Mouse (Mus musculus) hindbrain, embryonic 13.5 days (tissue): ENCODE measurements around the gene Ptafr. TPM values are rescaled to one million over a fixed set of nuclear protein-coding genes. Genes with fewer than 3 reads are reported as not detected.
A peak's percentile ranks its signal among the peaks of the same experiment; 100 is the strongest.
"Not testable (repeated sequence)": the region's sequence is repeated elsewhere in the genome, so short reads cannot be mapped to it uniquely, and the experiment has no call there.

Source experiments
- ATAC-seq: fragments of 200-750 bp; cut with Nextera tagmentation; 2 replicates; pipeline ENCODE4 v1.8.0; 2017; ENCODE audit warnings: moderate TSS enrichment; ENCODE audit not compliant: low FRiP score
- H3K27ac ChIP-seq: fragments of 300-500 bp; sonication (generic); 2 replicates; pipeline ENCODE4 v1.5.1; 2015; ENCODE audit warnings: inconsistent platforms, mild to moderate bottlenecking, moderate library complexity
- H3K27me3 ChIP-seq: fragments of 300-500 bp; sonication (generic); 2 replicates; pipeline ENCODE4 v1.6.1; 2015; ENCODE audit warnings: mild to moderate bottlenecking, inconsistent platforms
- H3K36me3 ChIP-seq: fragments of 300-500 bp; sonication (generic); 2 replicates; pipeline ENCODE4 v1.6.1; 2015; ENCODE audit warnings: mild to moderate bottlenecking, inconsistent platforms
- H3K4me1 ChIP-seq: fragments of 300-500 bp; sonication (generic); replicated peaks from 2 replicates; pipeline ENCODE4 v1.6.1; 2015; ENCODE audit warnings: inconsistent platforms
- H3K4me2 ChIP-seq: fragments of 300-500 bp; sonication (generic); 2 replicates; pipeline ENCODE4 v1.6.1; 2015; ENCODE audit warnings: inconsistent platforms, mild to moderate bottlenecking, moderate library complexity
- H3K4me3 ChIP-seq: fragments of 300-500 bp; sonication (generic); 2 replicates; pipeline ENCODE4 v1.5.1; 2015; ENCODE audit warnings: mild to moderate bottlenecking, inconsistent platforms
- H3K9ac ChIP-seq: fragments of 300-500 bp; sonication (generic); 2 replicates; pipeline ENCODE4 v1.6.1; 2015; ENCODE audit warnings: mild to moderate bottlenecking, inconsistent platforms
- H3K9me3 ChIP-seq: fragments of 300-500 bp; sonication (generic); 2 replicates; pipeline ENCODE4 v1.6.1; 2016; ENCODE audit warnings: inconsistent platforms
- WGBS: fragments of 180-500 bp; shearing (Covaris S2); methylation state at CpG from one replicate; pipeline ENCODE4 v1.1.7; 2015; 5-methylcytosine and 5-hydroxymethylcytosine counted together
- polyA plus RNA-seq: library from polyadenylated mRNA; unstranded; fragments of >200 nt; fragmentation: Nextera tagmentation; extraction: Ambion mirVana; gene quantifications from 2 replicates; pipeline ENCODE4 v1.2.1, GENCODE M21; 2015

Gene Ptafr
- polyA plus RNA-seq, 1 experiment from 2014 or later, result 0.82 TPM

GRCm38 (mm10) chr4:132532981-132533916 is 30.6 kb upstream of the Ptafr start, which contains the start of gene Atpif1:
TSS of gene Atpif1 (minus strand) at chr4:132533659.
- H3K27me3 ChIP-seq, result no peaks in the 10 kb centered on the region
- H3K36me3 ChIP-seq, result peaks cover 23% of the 10 kb centered on the region
- peak; percentile 90 for ATAC-seq
- peak within 1 kb of the TSS; percentile 72 for H3K4me3 ChIP-seq
- peak within 1 kb of the TSS; percentile 99 for H3K27ac ChIP-seq
- under 1% methylated on average over 63 of the region's 63 CpGs for WGBS
- no peaks in the 10 kb centered on the region for H3K9me3 ChIP-seq
- H3K4me2 ChIP-seq, result peak within 1 kb of the TSS; percentile 88
- peaks cover 50% of the 10 kb centered on the region for H3K4me1 ChIP-seq
- peak within 1 kb of the TSS; percentile 95 for H3K9ac ChIP-seq

DNA sequence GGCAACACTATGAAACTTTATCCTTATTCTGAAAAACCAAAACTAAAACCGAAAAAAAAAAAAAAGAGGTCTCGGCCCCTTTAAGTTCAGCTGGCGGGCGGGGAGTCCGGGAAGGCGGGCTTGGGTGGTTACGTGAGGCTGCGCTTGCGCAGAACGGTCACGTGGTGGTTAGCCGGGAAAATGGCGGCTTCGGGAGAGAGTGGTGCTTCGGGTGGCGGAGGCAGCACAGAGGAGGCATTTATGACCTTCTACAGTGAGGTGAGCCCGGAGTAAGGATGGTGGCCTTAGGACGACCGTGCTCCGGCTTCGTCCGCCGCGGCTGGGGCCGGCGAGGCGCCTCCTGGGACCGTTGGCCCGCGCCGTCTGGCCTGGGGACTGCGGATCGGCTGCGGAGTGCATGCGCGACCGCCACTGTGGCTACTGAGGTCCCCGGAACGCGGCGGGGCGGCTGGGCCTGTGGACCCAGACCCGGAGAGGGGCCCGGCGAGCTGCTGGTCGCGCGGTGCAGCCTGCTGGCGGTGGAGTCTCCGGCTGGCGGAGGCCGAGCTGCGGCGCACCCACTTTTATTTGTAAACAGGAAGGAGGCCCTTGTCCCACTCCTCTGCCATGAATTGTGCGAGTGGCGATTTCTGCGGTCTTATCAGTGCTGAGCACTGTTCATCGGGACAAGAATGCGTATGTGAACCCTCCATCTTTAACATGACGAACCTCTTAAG is 28.3 kb upstream of the Ptafr start, which contains the start of gene Dnajc8:
Dnajc8 (plus strand) TSS at position 145 of the 716 bp plus-strand sequence.
- Histone ChIP-seq H3K27ac (peak within 1 kb of the TSS; percentile 89), H3K4me3 (peak within 1 kb of the TSS; percentile 100), H3K36me3 (peaks cover 30% of the 10 kb centered on the region), H3K4me2 (peak within 1 kb of the TSS; percentile 79), H3K4me1 (peaks cover 54% of the 10 kb centered on the region), H3K9ac (peak within 1 kb of the TSS; percentile 97), H3K9me3 (no peaks in the 10 kb centered on the region), H3K27me3 (no peaks in the 10 kb centered on the region)
- peak; percentile 72 for ATAC-seq
- under 1% methylated on average over 59 of the region's 60 CpGs for WGBS

DNA sequence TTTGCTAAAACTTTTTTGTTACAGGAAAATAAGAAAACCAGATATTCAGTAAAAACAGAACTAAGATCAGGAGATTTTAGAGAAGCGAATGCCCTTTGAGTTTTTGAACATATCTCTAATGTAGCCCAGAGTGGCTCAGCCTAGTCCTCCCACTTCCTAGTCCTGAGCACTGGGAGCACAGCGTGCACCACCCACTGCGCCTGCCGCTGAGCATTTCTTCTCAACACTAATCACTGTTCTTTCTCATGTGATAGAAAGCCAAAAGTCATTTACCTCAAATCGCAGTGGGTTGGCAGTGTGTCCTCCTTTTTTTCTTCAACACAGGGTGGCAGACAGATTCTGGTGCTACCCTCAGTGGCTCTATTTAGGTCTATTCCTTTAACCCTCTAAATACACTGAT is 24.4 kb upstream of the Ptafr start:
- Histone ChIP-seq H3K4me1 (peaks cover 29% of the 10 kb centered on the region), H3K9me3 (no peaks in the 10 kb centered on the region), H3K36me3 (peaks cover 62% of the 10 kb centered on the region), H3K4me2 (no peak overlapping the region), H3K9ac (no peak overlapping the region), H3K4me3 (no peak overlapping the region), H3K27me3 (no peaks in the 10 kb centered on the region), H3K27ac (no peak overlapping the region)
- no peak for ATAC-seq
- WGBS, result 94% methylated on average over 5 of the region's 5 CpGs

DNA sequence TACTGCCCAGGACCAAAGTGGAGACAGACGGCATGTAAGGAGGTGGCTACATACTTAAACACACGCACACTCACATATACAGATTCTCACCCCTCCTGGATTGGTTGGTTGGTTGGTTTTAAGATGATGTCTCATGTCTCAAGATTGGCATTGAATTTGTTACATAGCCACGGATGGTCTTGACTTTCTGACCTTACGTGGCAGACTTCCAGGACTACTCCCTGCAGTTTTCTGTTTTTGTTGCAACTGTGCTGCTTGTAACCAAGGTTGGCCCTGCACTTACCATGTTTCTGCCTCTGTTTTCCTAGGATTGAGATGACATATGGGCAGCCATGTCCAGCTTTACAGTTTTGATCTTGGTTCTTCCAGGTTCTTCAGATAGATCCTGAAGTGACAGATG is 22.5 kb upstream of the Ptafr start:
- H3K4me2 ChIP-seq, result no peak overlapping the region
- H3K4me3 ChIP-seq, result no peak overlapping the region
- ATAC-seq, result no peak
- H3K9ac ChIP-seq, result peak overlapping the region; percentile 20; the same call in 1 of the 2 replicates
- 91% methylated on average over 4 of the region's 4 CpGs for WGBS
- H3K36me3 ChIP-seq, result peaks cover 74% of the 10 kb centered on the region
- H3K27me3 ChIP-seq, result no peaks in the 10 kb centered on the region
- no peaks in the 10 kb centered on the region for H3K9me3 ChIP-seq
- no peak overlapping the region for H3K27ac ChIP-seq
- H3K4me1 ChIP-seq, result peaks cover 18% of the 10 kb centered on the region

DNA sequence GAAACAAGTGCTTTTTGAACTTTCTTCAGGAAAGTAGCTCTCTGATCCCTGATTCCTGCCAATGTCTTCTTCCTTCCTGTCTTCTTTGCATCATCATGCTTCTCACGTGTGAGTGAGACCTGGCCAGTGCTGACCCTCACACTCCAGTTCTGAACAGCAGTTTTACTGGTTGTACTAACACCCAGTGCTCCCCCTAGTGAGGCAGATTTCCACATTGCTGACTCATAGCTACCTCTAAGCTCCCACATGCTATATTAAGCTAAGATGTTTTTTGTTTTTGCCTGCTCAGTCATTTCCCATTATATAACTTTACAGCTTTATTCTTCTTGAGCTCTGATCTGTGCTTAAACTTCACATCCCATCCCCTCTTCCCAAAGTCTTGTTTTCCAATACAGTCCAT is 21.1 kb upstream of the Ptafr start:
- Histone ChIP-seq H3K4me2 (no peak overlapping the region), H3K36me3 (peaks cover 86% of the 10 kb centered on the region), H3K27ac (no peak overlapping the region), H3K9me3 (no peaks in the 10 kb centered on the region), H3K27me3 (no peaks in the 10 kb centered on the region), H3K4me3 (no peak overlapping the region), H3K9ac (no peak overlapping the region), H3K4me1 (peaks cover 5% of the 10 kb centered on the region; the same call in 1 of the 2 replicates)
- ATAC-seq, result no peak
- 86% methylated on average over 1 of the region's 1 CpGs for WGBS

GRCm38 (mm10) chr4:132545851-132546250 is 18.0 kb upstream of the Ptafr start:
- Histone ChIP-seq H3K4me1 (no peaks in the 10 kb centered on the region), H3K27me3 (no peaks in the 10 kb centered on the region), H3K4me3 (no peak overlapping the region), H3K9me3 (no peaks in the 10 kb centered on the region), H3K9ac (no peak overlapping the region), H3K36me3 (peaks cover 90% of the 10 kb centered on the region), H3K27ac (no peak overlapping the region), H3K4me2 (no peak overlapping the region)
- 50% methylated on average over 8 of the region's 8 CpGs for WGBS
- no peak for ATAC-seq

DNA sequence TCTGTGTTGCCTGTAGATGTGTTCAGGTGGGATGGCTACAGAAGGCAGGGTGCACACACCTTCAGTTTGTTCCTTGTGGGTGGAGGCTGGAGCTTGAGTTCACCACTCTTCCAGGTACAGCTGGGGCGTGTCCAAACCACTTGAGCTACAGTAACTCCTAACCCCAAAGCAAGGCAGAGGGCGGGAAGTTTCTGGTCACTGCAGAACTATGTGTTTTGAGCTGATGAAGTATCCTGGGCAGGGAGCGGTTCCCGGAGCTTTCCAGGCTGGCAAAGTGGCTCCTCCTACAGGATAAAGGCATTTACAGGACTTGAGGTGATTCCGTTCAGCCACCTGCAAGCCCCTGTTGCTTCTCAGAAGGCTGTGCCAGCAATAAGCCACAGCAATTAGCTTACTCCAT is 9.6 kb upstream of the Ptafr start:
- Histone ChIP-seq H3K27me3 (no peaks in the 10 kb centered on the region), H3K9me3 (no peaks in the 10 kb centered on the region), H3K36me3 (peaks cover 54% of the 10 kb centered on the region), H3K9ac (no peak overlapping the region), H3K4me1 (no peaks in the 10 kb centered on the region), H3K27ac (no peak overlapping the region), H3K4me3 (no peak overlapping the region), H3K4me2 (no peak overlapping the region)
- ATAC-seq, result no peak
- WGBS, result 77% methylated on average over 5 of the region's 5 CpGs

GRCm38 (mm10) chr4:132554653-132555052 is 9.2 kb upstream of the Ptafr start:
- no peaks in the 10 kb centered on the region for H3K4me1 ChIP-seq
- WGBS, result 86% methylated on average over 8 of the region's 8 CpGs

DNA sequence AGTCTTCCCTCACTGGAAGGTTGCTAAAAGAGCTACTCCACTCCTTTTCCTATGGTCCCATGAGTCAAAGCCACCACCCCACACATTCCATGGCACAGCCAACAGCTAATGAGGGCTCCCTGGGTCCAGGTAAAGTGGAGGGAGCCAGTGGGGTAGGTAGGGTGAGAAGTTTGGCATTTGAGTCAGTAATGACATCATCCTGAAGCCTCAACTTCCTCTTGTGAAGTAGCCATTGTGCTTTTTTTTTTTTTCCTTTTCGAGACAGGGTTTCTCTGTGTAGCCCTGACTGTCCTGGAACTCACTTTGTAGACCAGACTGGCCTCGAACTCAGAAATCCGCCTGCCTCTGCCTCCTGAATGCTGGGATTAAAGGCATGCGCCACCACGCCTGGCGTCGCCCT is 8.3 kb upstream of the Ptafr start:
- H3K36me3 ChIP-seq, result peaks cover 42% of the 10 kb centered on the region
- ATAC-seq, H3K4me2 ChIP-seq, H3K27me3 ChIP-seq, H3K9me3 ChIP-seq, H3K4me3 ChIP-seq, H3K27ac ChIP-seq, H3K9ac ChIP-seq, H3K4me1 ChIP-seq: not testable (repeated sequence)
- 94% methylated on average over 7 of the region's 7 CpGs for WGBS

More at GRCm38 (mm10) chr4:132554653-132555052, 9.2 kb upstream of the Ptafr start:
- ATAC-seq, result no peak
- Histone ChIP-seq H3K27me3 (no peaks in the 10 kb centered on the region), H3K9me3 (no peaks in the 10 kb centered on the region), H3K27ac (no peak overlapping the region), H3K36me3 (peaks cover 50% of the 10 kb centered on the region), H3K4me2 (no peak overlapping the region), H3K4me3 (no peak overlapping the region), H3K9ac (no peak overlapping the region)

DNA sequence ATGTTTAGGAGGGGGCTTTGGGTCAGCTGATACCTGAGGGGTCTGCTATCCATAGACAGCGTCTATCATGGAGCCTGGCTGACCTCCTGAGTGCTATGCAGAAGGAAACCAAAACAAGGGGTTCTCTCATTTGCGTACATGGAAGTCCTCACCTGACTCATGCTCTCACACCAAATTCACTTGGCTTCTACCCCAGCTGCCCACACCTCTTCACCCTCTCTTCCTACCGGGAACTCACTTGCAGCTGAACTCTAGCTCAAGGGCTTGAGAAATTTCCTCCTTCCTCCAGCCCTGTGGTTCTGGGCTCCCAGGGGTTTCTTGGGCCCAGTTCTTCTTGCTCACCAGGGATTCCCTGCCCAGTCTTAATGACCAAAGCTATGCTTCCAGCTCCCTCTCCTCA is 606 bp upstream of the Ptafr start:
- H3K4me3 ChIP-seq, result no peak overlapping the region
- WGBS, result 89% methylated on average over 3 of the region's 3 CpGs
- no peak for ATAC-seq

DNA sequence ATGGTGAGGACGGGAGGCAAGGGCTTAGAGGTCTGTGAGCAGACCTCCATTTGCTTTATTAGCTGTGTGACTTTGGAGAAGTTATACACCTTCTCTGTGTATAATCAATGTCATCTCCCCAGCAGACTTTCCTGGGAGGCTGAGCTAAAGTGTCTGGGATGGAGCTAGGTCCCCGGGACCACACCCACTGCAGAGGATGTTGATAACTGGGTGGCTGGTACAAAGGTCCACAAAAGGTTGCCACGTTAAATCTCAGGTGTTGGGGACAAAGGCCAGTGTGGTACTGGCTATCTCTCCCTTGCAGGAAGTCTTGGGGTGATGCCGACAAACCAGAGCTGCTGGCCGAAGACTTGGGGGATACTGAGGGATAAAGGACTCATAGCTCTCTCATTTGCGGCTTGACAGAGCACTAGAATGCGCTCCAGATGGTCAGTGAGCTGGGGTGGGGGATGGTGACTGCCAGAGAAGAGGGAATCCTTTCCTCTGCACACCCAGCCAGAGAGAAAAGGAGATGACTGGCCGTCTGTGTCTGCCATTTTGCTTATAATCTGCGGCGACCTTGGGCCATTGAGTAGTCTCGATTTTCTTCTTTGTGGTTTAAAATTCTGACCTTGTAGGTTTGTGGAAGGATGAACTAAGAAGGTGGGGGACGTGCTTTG is 1.4 kb downstream of the Ptafr start:
- no peak overlapping the region for H3K4me3 ChIP-seq
- no peaks in the 10 kb centered on the region for H3K27me3 ChIP-seq
- no peak for ATAC-seq
- no peak overlapping the region for H3K9ac ChIP-seq
- no peaks in the 10 kb centered on the region for H3K4me1 ChIP-seq
- 85% methylated on average over 12 of the region's 12 CpGs for WGBS
- H3K27ac ChIP-seq, result no peak overlapping the region
- no peak overlapping the region for H3K4me2 ChIP-seq
- no peaks in the 10 kb centered on the region for H3K9me3 ChIP-seq
- H3K36me3 ChIP-seq, result no peaks in the 10 kb centered on the region

More for the DNA sequence above, 606 bp upstream of the Ptafr start:
- Histone ChIP-seq H3K4me1 (no peaks in the 10 kb centered on the region), H3K27me3 (no peaks in the 10 kb centered on the region), H3K4me2 (no peak overlapping the region), H3K27ac (no peak overlapping the region), H3K36me3 (no peaks in the 10 kb centered on the region), H3K9me3 (no peaks in the 10 kb centered on the region), H3K9ac (no peak overlapping the region)

GRCm38 (mm10) chr4:132567361-132567779 is 3.5 kb downstream of the Ptafr start:
- H3K27ac ChIP-seq, result no peak overlapping the region
- 74% methylated on average over 9 of the region's 9 CpGs for WGBS
- no peaks in the 10 kb centered on the region for H3K36me3 ChIP-seq
- no peaks in the 10 kb centered on the region for H3K27me3 ChIP-seq
- H3K9me3 ChIP-seq, result no peaks in the 10 kb centered on the region
- H3K9ac ChIP-seq, result no peak overlapping the region
- no peak overlapping the region for H3K4me2 ChIP-seq
- no peak overlapping the region for H3K4me3 ChIP-seq
- no peak for ATAC-seq
- no peaks in the 10 kb centered on the region for H3K4me1 ChIP-seq
